Mouse (Mus musculus): ENCODE data around the gene Ogdh. TPM values are rescaled to one million over a fixed set of nuclear protein-coding genes. Genes with fewer than 3 reads are reported as not detected.

Ogdh gene
- total and polyA plus RNA-seq, 3 experiments: 49.5 to 108 (median 65.5) TPM

DNA sequence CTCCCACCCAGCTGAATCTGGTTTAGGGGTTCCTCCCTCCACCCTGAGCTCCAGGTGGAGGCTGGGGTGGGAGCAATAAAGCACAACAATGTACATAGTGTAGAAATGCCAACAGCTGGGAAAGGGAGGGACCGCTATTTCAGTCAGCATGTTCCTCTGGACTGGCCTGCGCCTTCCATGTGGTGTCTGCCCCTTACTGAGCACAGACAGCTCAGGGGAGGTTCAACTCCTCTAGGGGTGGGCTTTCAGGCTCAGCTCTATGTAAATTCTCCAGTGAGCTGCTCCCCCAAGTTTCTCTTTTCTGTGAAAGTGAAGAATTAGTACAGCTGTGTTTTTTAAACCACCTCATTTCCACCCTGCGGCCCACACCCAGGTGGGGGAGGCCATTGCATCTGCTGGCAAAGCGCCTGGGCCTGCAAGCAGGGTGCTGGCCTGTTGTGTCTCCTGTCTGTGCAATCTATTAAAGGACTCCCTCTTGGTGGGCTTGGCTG is 114.2 kb downstream of the Ogdh start:
- DNase-seq (ENCODE audit: low spot score): no peak
- Histone ChIP-seq H3K36me3 (replicated peaks) (peaks cover 66% of the 10 kb centered on the region), H3K27me3 (ENCODE audit: insufficient read depth, low read length) (no peaks in the 10 kb centered on the region), H3K4me3 (ENCODE audit: low read depth, low read length) (no peak overlapping the region), H3K9me3 (replicated peaks) (no peaks in the 10 kb centered on the region), H3K4me1 (ENCODE audit: insufficient read depth, low read depth, low read length) (peaks cover 23% of the 10 kb centered on the region)
- TF ChIP-seq POLR2AphosphoS5 (IDR thresholded peaks at IDR 0.05; ENCODE audit: insufficient replicate concordance, low read depth, low read length): no peak
- no peak for TF ChIP-seq GATA1 (IDR thresholded peaks at IDR 0.05; ENCODE audit: borderline replicate concordance, low read length)
- TF ChIP-seq GATA2 (IDR thresholded peaks at IDR 0.05; ENCODE audit: borderline replicate concordance, low read depth, low read length): no peak
- TF ChIP-seq CTCF (IDR thresholded peaks at IDR 0.05; ENCODE audit: low read depth, low read length): no peak
- no peak for TF ChIP-seq TAL1 (conservative IDR thresholded peaks at IDR 0.05; ENCODE audit: low read depth, low read length)
- no peak for ATAC-seq (ENCODE audit: extremely low read depth, insufficient number of reproducible peaks, low FRiP score, poor library complexity, severe bottlenecking)

Other genes with a start within 250 kb of the Ogdh start
- not detected in 2 replicates for gene Camk2b, start 225.3 kb upstream of the Ogdh start, total RNA-seq (2014; fragmentation: Nextera tagmentation)
- 0.06 and 0.16 TPM in 2 replicates for gene Camk2b, start 225.3 kb upstream of the Ogdh start, total RNA-seq (2017)
- 0.01 TPM in 1 of 2 replicates, not detected in the other for gene Camk2b, start 225.3 kb upstream of the Ogdh start, polyA plus RNA-seq (2012)
- gene A730071L15Rik, start 91.6 kb upstream of the Ogdh start, total RNA-seq (2014; fragmentation: Nextera tagmentation): 2.4 TPM in 1 of 2 replicates, not detected in the other
- gene A730071L15Rik, start 91.6 kb upstream of the Ogdh start, total RNA-seq (2017): 0.17 and 0.71 TPM in 2 replicates
- gene A730071L15Rik, start 91.6 kb upstream of the Ogdh start, polyA plus RNA-seq (2012): not detected in 2 replicates
- 17.6 and 18.1 TPM in 2 replicates for gene Nudcd3, start 91.2 kb upstream of the Ogdh start, total RNA-seq (2014; fragmentation: Nextera tagmentation)
- gene Nudcd3, start 91.2 kb upstream of the Ogdh start, total RNA-seq (2017): 32.0 and 34.8 TPM in 2 replicates
- 21.7 and 25.7 TPM in 2 replicates for gene Nudcd3, start 91.2 kb upstream of the Ogdh start, polyA plus RNA-seq (2012)
- 0.24 TPM in 1 of 2 replicates, not detected in the other for gene Npc1l1, start 61.5 kb upstream of the Ogdh start, total RNA-seq (2014; fragmentation: Nextera tagmentation)
- 0.06 and 0.16 TPM in 2 replicates for gene Npc1l1, start 61.5 kb upstream of the Ogdh start, total RNA-seq (2017)
- not detected in 2 replicates for gene Npc1l1, start 61.5 kb upstream of the Ogdh start, polyA plus RNA-seq (2012)
- gene Ddx56, start 23.9 kb upstream of the Ogdh start, total RNA-seq (2014; fragmentation: Nextera tagmentation): 35.8 and 40.6 TPM in 2 replicates
- gene Ddx56, start 23.9 kb upstream of the Ogdh start, total RNA-seq (2017): 42.5 and 47.4 TPM in 2 replicates
- 16.9 and 20.4 TPM in 2 replicates for gene Ddx56, start 23.9 kb upstream of the Ogdh start, polyA plus RNA-seq (2012)
- gene Tmed4, start 16.8 kb upstream of the Ogdh start, total RNA-seq (2014; fragmentation: Nextera tagmentation): 39.7 and 45.1 TPM in 2 replicates
- gene Tmed4, start 16.8 kb upstream of the Ogdh start, total RNA-seq (2017): 34.7 and 36.1 TPM in 2 replicates
- gene Tmed4, start 16.8 kb upstream of the Ogdh start, polyA plus RNA-seq (2012): 33.2 and 38.1 TPM in 2 replicates
- 63.4 and 75.4 TPM in 2 replicates for gene Zmiz2, start 97.4 kb downstream of the Ogdh start, total RNA-seq (2014; fragmentation: Nextera tagmentation)
- 6.0 and 7.1 TPM in 2 replicates for gene Zmiz2, start 97.4 kb downstream of the Ogdh start, total RNA-seq (2017)
- 245 and 292 TPM in 2 replicates for gene Zmiz2, start 97.4 kb downstream of the Ogdh start, polyA plus RNA-seq (2012)
- gene Ppia, start 123.8 kb downstream of the Ogdh start, total RNA-seq (2014; fragmentation: Nextera tagmentation): 1,642 and 2,027 TPM in 2 replicates
- 3,073 and 3,673 TPM in 2 replicates for gene Ppia, start 123.8 kb downstream of the Ogdh start, total RNA-seq (2017)
- 182 and 196 TPM in 2 replicates for gene Ppia, start 123.8 kb downstream of the Ogdh start, polyA plus RNA-seq (2012)
- gene H2afv, start 152.8 kb downstream of the Ogdh start, total RNA-seq (2014; fragmentation: Nextera tagmentation): 53.2 and 62.9 TPM in 2 replicates
- gene H2afv, start 152.8 kb downstream of the Ogdh start, total RNA-seq (2017): 77.3 and 92.1 TPM in 2 replicates
- 68.1 and 97.5 TPM in 2 replicates for gene H2afv, start 152.8 kb downstream of the Ogdh start, polyA plus RNA-seq (2012)
- gene Purb, start 184.3 kb downstream of the Ogdh start, total RNA-seq (2014; fragmentation: Nextera tagmentation): 38.2 and 43.9 TPM in 2 replicates
- gene Purb, start 184.3 kb downstream of the Ogdh start, total RNA-seq (2017): 32.0 and 34.5 TPM in 2 replicates
- 7.8 and 8.9 TPM in 2 replicates for gene Purb, start 184.3 kb downstream of the Ogdh start, polyA plus RNA-seq (2012)
- gene Myo1g, start 229.3 kb downstream of the Ogdh start, total RNA-seq (2014; fragmentation: Nextera tagmentation): 48.5 and 56.5 TPM in 2 replicates
- 69.2 and 74.5 TPM in 2 replicates for gene Myo1g, start 229.3 kb downstream of the Ogdh start, total RNA-seq (2017)
- 71.8 and 78.8 TPM in 2 replicates for gene Myo1g, start 229.3 kb downstream of the Ogdh start, polyA plus RNA-seq (2012)